Mouse (Mus musculus) midbrain, embryonic 16.5 days (tissue): Measurements from ENCODE around the gene Cog3. TPM values are rescaled to one million over a fixed set of nuclear protein-coding genes. Genes with fewer than 3 reads are reported as not detected.

ENCODE experiments used
- ATAC-seq: fragments of 200-750 bp; cut with Nextera tagmentation; 2 replicates; pipeline ENCODE4 v1.8.0; 2017; ENCODE audit warnings: moderate TSS enrichment
- H3K27ac ChIP-seq: fragments of 300-500 bp; sonication (generic); 2 replicates; pipeline ENCODE4 v1.5.1; 2014; ENCODE audit warnings: mild to moderate bottlenecking, low read length, mixed read lengths
- H3K27me3 ChIP-seq: fragments of 300-500 bp; sonication (generic); 2 replicates; pipeline ENCODE4 v1.6.1; 2014; ENCODE audit warnings: low read depth, low read length, mixed read lengths; ENCODE audit not compliant: control insufficient read depth, insufficient read depth
- H3K36me3 ChIP-seq: fragments of 300-500 bp; sonication (generic); 2 replicates; pipeline ENCODE4 v1.6.1; 2014; ENCODE audit warnings: mild to moderate bottlenecking, low read length, moderate library complexity, mixed read lengths; ENCODE audit not compliant: control insufficient read depth, insufficient read depth
- H3K4me1 ChIP-seq: fragments of 300-500 bp; sonication (generic); 2 replicates; pipeline ENCODE4 v1.6.1; 2014; ENCODE audit warnings: mild to moderate bottlenecking, low read length, mixed read lengths; ENCODE audit not compliant: control insufficient read depth, insufficient read depth
- H3K4me2 ChIP-seq: fragments of 300-500 bp; sonication (generic); 2 replicates; pipeline ENCODE4 v1.6.1; 2014; ENCODE audit warnings: mild to moderate bottlenecking, low read length, mixed read lengths
- H3K4me3 ChIP-seq: fragments of 300-500 bp; sonication (generic); 2 replicates; pipeline ENCODE4 v1.5.1; 2014; ENCODE audit warnings: low read depth, mild to moderate bottlenecking, low read length, moderate library complexity, mixed read lengths
- H3K9ac ChIP-seq: fragments of 300-500 bp; sonication (generic); 2 replicates; pipeline ENCODE4 v1.6.1; 2014; ENCODE audit warnings: low read depth, low read length, mixed read lengths
- H3K9me3 ChIP-seq: fragments of 300-500 bp; sonication (generic); replicated peaks from 2 replicates; pipeline ENCODE4 v1.6.1; 2014; ENCODE audit warnings: mild to moderate bottlenecking, low read length, mixed read lengths; ENCODE audit not compliant: control insufficient read depth, poor library complexity, severe bottlenecking
- WGBS: fragments of 180-500 bp; shearing (Covaris S2); extraction: QIAGEN DNeasy Blood & Tissue Kit; methylation state at CpG from one replicate; pipeline ENCODE4 v1.1.7; 2014; 5-methylcytosine and 5-hydroxymethylcytosine counted together
- polyA plus RNA-seq: library from polyadenylated mRNA; unstranded; fragments of >200 nt; fragmentation: Nextera tagmentation; extraction: Ambion mirVana; gene quantifications from 2 replicates; pipeline ENCODE4 v1.2.1, GENCODE M21; 2015

Gene Cog3
- 19.1 and 21.3 TPM in 2 replicates for polyA plus RNA-seq

DNA sequence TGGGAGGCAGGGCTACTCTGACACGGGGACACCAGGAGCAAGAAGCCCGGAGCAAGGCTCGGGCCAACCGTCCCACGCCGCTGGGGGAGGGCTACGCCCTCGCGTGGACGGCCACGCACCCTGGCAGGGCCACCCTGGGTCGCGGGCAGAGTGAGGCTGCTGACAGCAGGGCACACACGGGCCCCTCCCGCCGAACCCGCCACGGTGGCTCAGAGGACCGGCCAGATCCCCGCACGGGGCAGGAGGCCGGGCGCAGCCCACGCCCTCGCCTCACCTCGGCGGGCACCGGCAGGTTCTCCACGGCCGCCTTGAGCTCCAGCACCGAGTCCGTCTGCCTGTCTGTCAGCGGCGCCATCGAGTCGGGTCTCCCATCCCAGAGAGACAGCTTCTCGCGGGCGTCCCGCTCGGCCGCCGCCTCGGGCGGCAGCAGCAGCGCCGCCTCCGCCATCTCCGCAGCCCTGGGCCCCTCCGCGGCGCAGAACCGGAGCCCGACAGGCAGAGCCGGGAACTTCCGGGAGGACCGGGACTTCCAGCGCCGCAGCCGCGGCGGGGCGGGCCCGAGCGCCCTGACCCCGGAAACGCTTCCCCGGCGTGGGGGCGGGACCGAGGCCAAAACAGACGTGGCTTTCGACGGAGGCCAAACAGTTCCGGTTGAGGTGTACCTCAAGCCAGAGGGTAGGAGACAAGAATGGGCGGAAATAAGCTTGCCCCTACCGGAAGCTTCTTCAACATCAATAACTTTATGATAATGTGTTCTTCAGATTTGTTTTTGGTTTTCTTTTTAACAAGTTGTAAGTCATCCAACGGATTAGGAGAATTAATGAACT is at the start of gene Cog3:
Gene Cog3 (minus strand): TSS at position 527 of the 827 bp plus-strand sequence.
- Histone ChIP-seq H3K9ac (peak within 1 kb of the TSS; percentile 91), H3K9me3 (no peaks in the 10 kb centered on the region), H3K4me3 (peak within 1 kb of the TSS; percentile 98), H3K36me3 (no peaks in the 10 kb centered on the region), H3K27ac (peak within 1 kb of the TSS; percentile 86), H3K27me3 (no peaks in the 10 kb centered on the region; the same call in 1 of the 2 replicates), H3K4me2 (peak within 1 kb of the TSS; percentile 76), H3K4me1 (peaks cover 28% of the 10 kb centered on the region)
- under 1% methylated on average over 75 of the region's 78 CpGs for WGBS
- ATAC-seq = peak; percentile 99

DNA sequence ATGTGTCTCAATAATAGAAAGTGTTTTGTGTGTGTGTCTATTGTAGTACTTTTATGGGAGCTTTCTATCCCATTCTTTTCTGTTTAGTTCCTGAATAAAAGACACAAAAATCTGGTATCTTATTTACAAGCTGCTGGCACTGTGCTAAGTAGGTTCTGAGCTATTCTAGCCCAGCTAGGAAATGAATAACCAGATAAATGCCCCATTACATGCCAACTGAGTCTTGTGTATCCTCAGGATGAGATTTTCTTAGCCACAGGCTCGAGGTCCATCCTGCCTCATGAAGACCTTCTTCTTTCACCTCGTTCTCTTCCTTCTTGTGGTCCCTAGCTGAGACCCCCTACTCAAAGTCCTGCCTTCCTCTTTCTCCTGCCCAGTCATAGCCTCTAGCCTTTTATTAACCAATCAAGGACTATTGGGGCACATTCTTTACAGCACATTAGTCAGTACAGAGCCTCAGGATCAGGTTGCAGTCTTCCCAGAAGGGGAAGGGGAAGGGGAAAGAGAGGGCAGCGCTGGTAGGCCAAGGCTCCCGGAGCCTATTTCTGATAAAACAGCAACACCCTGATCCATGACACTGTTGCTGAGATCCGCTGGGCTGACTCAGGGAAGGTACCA is 43.6 kb upstream of the Cog3 start:
- Histone ChIP-seq H3K9me3 (no peaks in the 10 kb centered on the region), H3K9ac (no peak overlapping the region), H3K27me3 (no peaks in the 10 kb centered on the region), H3K27ac (no peak overlapping the region), H3K4me1 (no peaks in the 10 kb centered on the region), H3K36me3 (no peaks in the 10 kb centered on the region), H3K4me3 (no peak overlapping the region), H3K4me2 (no peak overlapping the region)
- ATAC-seq = no peak
- WGBS = 60% methylated on average over 5 of the region's 5 CpGs

DNA sequence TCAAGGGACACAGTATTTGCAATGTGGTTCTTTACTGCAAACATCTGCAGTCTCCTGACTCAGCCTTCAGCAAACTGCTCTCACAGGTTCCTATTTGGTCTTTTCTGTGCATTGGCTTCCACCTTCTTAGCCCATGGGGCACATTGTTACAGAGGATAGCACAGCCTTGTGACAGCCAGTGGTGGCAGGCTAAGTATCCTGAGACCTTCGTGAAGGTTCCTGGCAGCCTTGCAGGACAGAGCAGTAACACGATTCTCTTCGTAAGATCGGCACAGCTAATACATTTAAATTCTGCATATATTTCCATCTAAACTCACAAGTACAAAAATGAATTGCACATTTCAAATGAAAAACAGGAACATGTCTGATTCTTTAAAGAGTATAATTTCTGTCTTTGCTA is 41.6 kb upstream of the Cog3 start:
- no peak overlapping the region for H3K4me2 ChIP-seq
- no peaks in the 10 kb centered on the region for H3K27me3 ChIP-seq
- H3K36me3 ChIP-seq = no peaks in the 10 kb centered on the region
- no peak overlapping the region for H3K9ac ChIP-seq
- no peaks in the 10 kb centered on the region for H3K9me3 ChIP-seq
- no peak overlapping the region for H3K27ac ChIP-seq
- 90% methylated on average over 4 of the region's 4 CpGs for WGBS
- H3K4me3 ChIP-seq = no peak overlapping the region
- H3K4me1 ChIP-seq = no peaks in the 10 kb centered on the region
- no peak for ATAC-seq

DNA sequence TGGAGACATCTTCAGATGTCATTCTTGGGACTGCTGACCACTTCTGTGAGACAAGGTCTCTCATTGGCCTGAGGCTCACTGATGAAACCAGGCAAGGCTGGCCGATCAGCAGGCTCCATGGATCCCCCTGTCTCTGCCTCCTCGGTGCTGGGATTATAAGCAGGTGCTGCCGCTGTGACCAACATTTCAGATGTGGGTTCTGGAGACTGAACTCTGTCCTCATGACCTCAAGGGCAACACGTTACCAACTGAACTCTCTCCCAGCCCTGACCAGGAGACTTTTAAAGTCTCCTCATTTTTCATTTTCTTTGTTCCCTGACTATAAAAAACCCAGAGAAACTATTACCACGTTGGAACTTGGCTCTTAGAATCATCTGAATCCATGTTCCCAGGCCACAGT is 40.4 kb upstream of the Cog3 start:
- Histone ChIP-seq H3K9me3 (no peaks in the 10 kb centered on the region), H3K4me2 (no peak overlapping the region), H3K27me3 (no peaks in the 10 kb centered on the region), H3K9ac (no peak overlapping the region), H3K4me3 (no peak overlapping the region), H3K36me3 (no peaks in the 10 kb centered on the region), H3K27ac (no peak overlapping the region), H3K4me1 (no peaks in the 10 kb centered on the region)
- WGBS = 75% methylated on average over 5 of the region's 5 CpGs
- ATAC-seq = no peak

DNA sequence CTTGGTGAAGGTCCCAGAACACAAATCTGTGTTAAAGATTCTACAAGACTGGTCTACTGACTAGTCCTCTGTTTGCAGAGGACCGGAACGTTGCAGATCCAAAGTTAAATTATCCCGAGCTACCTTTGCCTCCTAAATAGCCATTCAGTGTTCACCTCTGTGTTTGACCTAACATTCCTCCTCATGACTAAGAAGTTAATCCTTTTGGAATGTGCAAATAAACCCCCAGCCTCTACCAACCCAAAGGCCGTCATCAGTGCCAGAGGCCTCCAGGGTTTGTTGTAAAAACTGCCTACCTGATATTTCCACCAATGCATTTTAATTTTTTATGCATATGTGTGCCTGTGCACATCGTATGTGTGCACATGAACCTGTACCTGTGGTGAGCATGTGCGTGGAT is 40.0 kb upstream of the Cog3 start:
- no peak overlapping the region for H3K27ac ChIP-seq
- WGBS = 65% methylated on average over 6 of the region's 6 CpGs
- no peak overlapping the region for H3K9ac ChIP-seq
- H3K36me3 ChIP-seq = no peaks in the 10 kb centered on the region
- H3K4me2 ChIP-seq = no peak overlapping the region
- H3K9me3 ChIP-seq = no peaks in the 10 kb centered on the region
- H3K4me3 ChIP-seq = no peak overlapping the region
- ATAC-seq = no peak
- no peaks in the 10 kb centered on the region for H3K4me1 ChIP-seq
- no peaks in the 10 kb centered on the region for H3K27me3 ChIP-seq

- Histone ChIP-seq H3K27me3 (peaks cover 7% of the 10 kb centered on the region), H3K27ac (no peak overlapping the region), H3K4me1 (no peaks in the 10 kb centered on the region), H3K9ac (no peak overlapping the region), H3K9me3 (no peaks in the 10 kb centered on the region), H3K4me3 (no peak overlapping the region), H3K36me3 (no peaks in the 10 kb centered on the region), H3K4me2 (no peak overlapping the region)
- ATAC-seq = no peak
- WGBS = 89% methylated on average over 4 of the region's 4 CpGs
These were observed 38.8 kb upstream of the Cog3 start for GRCm38 (mm10) chr14:75793110-75793509.

- ATAC-seq = no peak
- Histone ChIP-seq H3K9me3 (no peaks in the 10 kb centered on the region), H3K36me3 (no peaks in the 10 kb centered on the region), H3K4me3 (no peak overlapping the region), H3K27me3 (peaks cover 7% of the 10 kb centered on the region), H3K4me2 (no peak overlapping the region), H3K9ac (no peak overlapping the region), H3K4me1 (peaks cover 5% of the 10 kb centered on the region; the same call in 1 of the 2 replicates), H3K27ac (no peak overlapping the region)
- 85% methylated on average over 3 of the region's 3 CpGs for WGBS
These were observed 37.1 kb upstream of the Cog3 start for GRCm38 (mm10) chr14:75791372-75791771.

GRCm38 (mm10) chr14:75790411-75790996 is 36.2 kb upstream of the Cog3 start:
- 87% methylated on average over 3 of the region's 3 CpGs for WGBS
- Histone ChIP-seq H3K36me3 (no peaks in the 10 kb centered on the region), H3K9me3 (no peaks in the 10 kb centered on the region), H3K4me2 (no peak overlapping the region), H3K4me1 (peaks cover 5% of the 10 kb centered on the region; the same call in 1 of the 2 replicates), H3K4me3 (no peak overlapping the region), H3K27ac (no peak overlapping the region), H3K9ac (no peak overlapping the region), H3K27me3 (peaks cover 7% of the 10 kb centered on the region)
- no peak for ATAC-seq

DNA sequence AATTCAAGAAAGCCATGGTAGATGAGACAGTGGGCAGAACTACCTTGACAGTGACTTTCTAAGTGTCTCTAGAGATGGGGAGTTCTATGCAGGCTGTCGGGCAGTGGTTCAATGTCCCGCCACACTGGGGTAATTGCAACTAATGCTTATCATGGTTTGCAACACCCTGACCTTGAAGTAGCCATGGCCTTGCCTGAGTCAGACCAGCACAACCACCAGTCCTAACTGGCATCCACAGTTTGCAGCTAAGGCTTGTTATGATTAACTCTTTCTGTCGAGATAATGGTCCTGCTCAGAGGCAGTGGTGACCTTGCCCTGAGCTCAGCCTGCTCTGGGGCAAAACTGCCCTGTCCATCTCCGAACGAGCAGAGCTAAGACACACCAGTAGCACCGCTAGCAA is 35.0 kb upstream of the Cog3 start:
- Histone ChIP-seq H3K4me1 (peaks cover 5% of the 10 kb centered on the region; the same call in 1 of the 2 replicates), H3K4me3 (no peak overlapping the region), H3K9me3 (no peaks in the 10 kb centered on the region), H3K4me2 (no peak overlapping the region), H3K9ac (no peak overlapping the region), H3K27ac (no peak overlapping the region), H3K27me3 (peaks cover 7% of the 10 kb centered on the region), H3K36me3 (no peaks in the 10 kb centered on the region)
- no peak for ATAC-seq
- 88% methylated on average over 6 of the region's 6 CpGs for WGBS
